Mouse (Mus musculus) cortical plate, adult 2 months (tissue): Measurements from ENCODE around the gene Plekhg5. TPM values are rescaled to one million over a fixed set of nuclear protein-coding genes. Genes with fewer than 3 reads are reported as not detected.
"Not testable (repeated sequence)": the region's sequence is repeated elsewhere in the genome, so short reads cannot be mapped to it uniquely, and the experiment has no call there.

Experiments
- H3K27ac ChIP-seq: fragments of 200-500 bp; 2 replicates; pipeline ENCODE4 v1.5.1; 2012; ENCODE audit warnings: low read length, control low read depth, inconsistent platforms; ENCODE audit not compliant: insufficient read depth
- H3K4me1 ChIP-seq: fragments of 200-500 bp; 2 replicates; pipeline ENCODE4 v1.6.1; 2011; ENCODE audit warnings: low read length; ENCODE audit not compliant: control insufficient read depth, insufficient read depth
- H3K4me3 ChIP-seq: fragments of 200-500 bp; 2 replicates; pipeline ENCODE4 v1.5.1; 2011; ENCODE audit warnings: mild to moderate bottlenecking, low read length, control low read depth; ENCODE audit not compliant: insufficient read depth
- CTCF ChIP-seq: fragments of 200-500 bp; IDR thresholded peaks from 2 replicates; pipeline ENCODE4 v1.5.1; 2011; ENCODE audit warnings: mild to moderate bottlenecking, control low read depth, low read length; ENCODE audit not compliant: insufficient read depth; ENCODE audit errors: extremely low read depth
- POLR2A ChIP-seq: fragments of 200-500 bp; IDR thresholded peaks from 2 replicates; pipeline ENCODE4 v1.6.1; 2011; ENCODE audit warnings: mild to moderate bottlenecking, low read length, control low read depth; ENCODE audit not compliant: insufficient read depth; ENCODE audit errors: extremely low read depth
- polyA plus RNA-seq: library from polyadenylated mRNA; depleted of rRNA; stranded (reverse); fragments of >200 nt; gene quantifications from 2 replicates; pipeline ENCODE4 v1.2.3, GENCODE M21; 2012; rRNA removed

The Plekhg5 gene
- 59.9 and 72.3 TPM in 2 replicates for polyA plus RNA-seq

- Histone ChIP-seq H3K4me1 (no peaks in the 10 kb centered on the region), H3K4me3 (no peak within 1 kb of the TSS), H3K27ac (no peak within 1 kb of the TSS)
- no peak for TF ChIP-seq CTCF
- no peak for TF ChIP-seq POLR2A
Observed at GRCm38 (mm10) chr4:152072121-152072601, at the start of gene Plekhg5. TSS of gene Plekhg5 (plus strand) at chr4:152072498.

GRCm38 (mm10) chr4:152022506-152022905, 49.8 kb upstream of the Plekhg5 start:
- TF ChIP-seq CTCF (no peak), POLR2A (no peak)
- no peak overlapping the region for H3K4me3 ChIP-seq
- no peak overlapping the region for H3K27ac ChIP-seq
- peaks cover 9% of the 10 kb centered on the region for H3K4me1 ChIP-seq

DNA sequence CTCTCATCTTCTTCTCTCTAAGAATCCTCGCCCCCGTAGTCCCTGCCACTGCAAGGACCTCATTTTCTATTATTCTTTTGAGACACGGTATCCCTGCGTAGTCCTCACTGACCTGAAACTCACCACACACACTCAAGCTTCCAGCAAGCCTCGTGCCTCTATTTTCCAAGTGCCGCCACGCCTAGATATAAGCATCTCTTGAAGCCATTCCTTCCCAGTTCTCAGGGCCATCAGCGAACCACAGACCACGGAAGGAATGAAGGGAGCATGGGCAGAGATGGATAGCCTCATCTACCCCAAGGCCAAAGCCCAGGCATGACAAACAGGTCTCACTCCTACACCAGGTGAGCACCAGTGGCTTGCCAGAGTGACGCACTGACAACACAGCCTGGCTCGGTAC, 47.8 kb upstream of the Plekhg5 start:
- peaks cover 9% of the 10 kb centered on the region for H3K4me1 ChIP-seq
- TF ChIP-seq CTCF, result no peak
- no peak for TF ChIP-seq POLR2A
- H3K27ac ChIP-seq, result no peak overlapping the region
- H3K4me3 ChIP-seq, result no peak overlapping the region

- Histone ChIP-seq H3K27ac (no peak overlapping the region), H3K4me3 (peak overlapping the region; percentile 47), H3K4me1 (peaks cover 9% of the 10 kb centered on the region)
- no peak for TF ChIP-seq CTCF
- no peak for TF ChIP-seq POLR2A
Observed at GRCm38 (mm10) chr4:152026751-152027508, 45.4 kb upstream of the Plekhg5 start.

GRCm38 (mm10) chr4:152027524-152027923, 44.8 kb upstream of the Plekhg5 start, which contains the start of gene Zbtb48:
TSS of gene Zbtb48 (minus strand) at chr4:152027671.
- Histone ChIP-seq H3K4me3 (peak within 1 kb of the TSS; percentile 47), H3K4me1 (peaks cover 9% of the 10 kb centered on the region), H3K27ac (no peak within 1 kb of the TSS)
- TF ChIP-seq CTCF, result no peak
- peak; percentile 95 for TF ChIP-seq POLR2A

DNA sequence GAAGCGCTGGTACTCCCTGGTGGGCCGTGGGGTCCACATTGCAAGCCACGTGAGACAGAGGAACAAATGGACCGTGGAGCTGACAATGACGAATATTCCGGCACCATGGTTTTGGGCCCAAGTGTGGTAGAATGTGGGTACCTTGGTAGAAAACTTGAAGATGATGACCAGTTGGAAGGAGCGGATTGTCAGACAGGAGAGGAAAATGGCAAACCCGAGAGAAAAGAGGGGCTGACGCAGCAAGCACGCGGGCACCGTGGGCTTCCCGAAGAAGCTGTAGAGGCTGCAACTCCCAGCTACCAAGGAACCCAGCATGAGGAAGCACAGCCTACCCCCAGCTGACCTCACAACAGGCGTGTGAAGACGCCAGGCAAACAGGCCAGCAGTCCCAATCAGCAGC, 43.8 kb upstream of the Plekhg5 start:
- TF ChIP-seq POLR2A, result no peak
- TF ChIP-seq CTCF, result no peak
- Histone ChIP-seq H3K4me3 (peak overlapping the region; percentile 47), H3K4me1 (peaks cover 6% of the 10 kb centered on the region; the same call in 1 of the 2 replicates), H3K27ac (no peak overlapping the region)

GRCm38 (mm10) chr4:152029087-152029486, 43.2 kb upstream of the Plekhg5 start:
- H3K27ac ChIP-seq, result no peak overlapping the region
- TF ChIP-seq CTCF, result no peak
- no peak for TF ChIP-seq POLR2A
- H3K4me1 ChIP-seq, result peaks cover 6% of the 10 kb centered on the region; the same call in 1 of the 2 replicates
- peak overlapping the region; percentile 47; the same call in 1 of the 2 replicates for H3K4me3 ChIP-seq

DNA sequence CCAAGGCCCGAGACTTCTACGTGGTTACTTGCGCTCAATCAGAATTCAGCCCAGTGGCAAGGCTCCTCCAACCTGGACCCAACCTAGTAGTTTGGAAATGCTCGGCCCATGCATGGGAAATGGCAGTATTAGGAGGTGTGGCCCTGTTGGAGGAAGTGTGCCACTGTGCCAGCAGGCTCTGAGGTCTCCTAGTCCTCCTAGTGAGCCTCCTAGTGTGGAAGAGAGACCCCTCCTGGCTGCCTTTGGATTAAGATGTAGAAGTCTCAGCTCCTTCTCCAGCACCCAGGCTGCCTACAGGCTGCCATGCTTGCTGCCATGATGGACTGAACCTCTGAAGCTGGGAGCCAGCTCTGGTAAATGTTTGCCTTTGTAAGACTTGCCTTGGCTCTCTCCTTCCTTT, 42.3 kb upstream of the Plekhg5 start:
- no peak overlapping the region for H3K27ac ChIP-seq
- peaks cover 4% of the 10 kb centered on the region; the same call in 1 of the 2 replicates for H3K4me1 ChIP-seq
- TF ChIP-seq POLR2A, result no peak
- no peak for TF ChIP-seq CTCF
- no peak overlapping the region for H3K4me3 ChIP-seq

GRCm38 (mm10) chr4:152032922-152033321, 39.4 kb upstream of the Plekhg5 start:
- Histone ChIP-seq H3K4me1 (no peaks in the 10 kb centered on the region), H3K27ac (no peak overlapping the region), H3K4me3 (no peak overlapping the region)
- no peak for TF ChIP-seq POLR2A
- no peak for TF ChIP-seq CTCF

DNA sequence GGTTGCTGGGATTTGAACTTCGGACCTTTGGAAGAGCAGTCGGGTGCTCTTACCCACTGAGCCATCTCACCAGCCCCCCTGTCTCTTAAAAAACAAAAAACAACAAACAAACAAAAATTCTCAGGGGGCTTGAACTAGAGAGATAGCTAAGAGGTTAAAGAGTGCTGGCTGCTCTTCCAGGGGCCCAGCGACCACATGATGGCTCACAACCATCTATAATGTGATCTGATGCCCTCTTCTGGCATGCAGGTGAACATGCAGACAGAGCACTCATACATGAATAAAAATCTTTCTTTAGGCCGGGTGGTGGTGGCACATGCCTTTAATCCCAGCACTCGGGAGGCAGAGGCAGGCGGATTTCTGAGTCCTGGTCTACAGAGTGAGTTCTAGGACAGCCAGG, 35.8 kb upstream of the Plekhg5 start:
- H3K4me3 ChIP-seq, H3K27ac ChIP-seq, H3K4me1 ChIP-seq: not testable (repeated sequence)
